Mouse (Mus musculus) G1E (cell line): Measurements from ENCODE around the gene St7.

Experiments used
- CTCF ChIP-seq: IDR thresholded peaks from 2 replicates; pipeline ENCODE4 v1.5.1; 2012; ENCODE audit warnings: low read depth, low read length, inconsistent platforms, mixed read lengths
- GATA1 ChIP-seq: IDR thresholded peaks from 2 replicates; pipeline ENCODE4 v1.6.1; 2012; ENCODE audit warnings: borderline replicate concordance, low read length, inconsistent platforms, mixed read lengths
- POLR2AphosphoS5 ChIP-seq: IDR thresholded peaks from 2 replicates; pipeline ENCODE4 v1.6.1; 2012; ENCODE audit warnings: low read depth, low read length, inconsistent platforms; ENCODE audit not compliant: insufficient replicate concordance

DNA sequence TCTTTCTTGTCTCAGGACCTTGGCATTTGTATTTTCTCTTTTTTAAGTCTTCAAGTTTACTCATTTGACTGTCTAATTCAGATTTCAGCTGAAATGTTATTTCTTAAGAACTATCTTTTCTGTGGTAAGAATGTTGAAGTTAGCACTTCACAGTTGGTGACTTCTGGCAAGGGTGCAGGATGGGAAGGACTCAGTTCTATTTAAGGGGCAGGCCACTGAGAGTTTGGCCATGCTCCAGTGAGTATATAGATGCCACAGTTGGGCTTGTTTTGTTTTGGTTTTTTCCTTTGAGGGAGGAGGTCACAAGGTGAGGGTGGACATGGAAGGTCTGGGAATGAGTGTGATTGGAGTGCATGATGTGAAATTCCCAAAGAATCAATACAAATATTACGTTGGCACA is 95.1 kb downstream of the St7 start:
- no peak for TF ChIP-seq CTCF
- no peak for TF ChIP-seq GATA1
- no peak for TF ChIP-seq POLR2AphosphoS5
